Mouse (Mus musculus) lung, embryonic 14.5 days (tissue): ENCODE measurements at regions not wholly inside any gene's neighbourhood (a gene's known extent, or its start where the extent isn't known, plus 50 kb on each side); places are given as distances from the start of the nearest gene placed in this dataset.

Experiments used
- ATAC-seq: fragments of 200-750 bp; cut with Nextera tagmentation; 2 replicates; pipeline ENCODE4 v1.8.0; 2017; ENCODE audit warnings: mild to moderate bottlenecking, moderate TSS enrichment, moderate library complexity; ENCODE audit not compliant: insufficient read depth
- DNase-seq: peaks from one replicate; pipeline ENCODE4 v3.0.0-alpha.2; 2015
- H3K27ac ChIP-seq: fragments of 300-500 bp; sonication (generic); 2 replicates; pipeline ENCODE4 v1.5.1; 2014; ENCODE audit warnings: low read depth, mild to moderate bottlenecking, moderate library complexity
- H3K27me3 ChIP-seq: fragments of 300-500 bp; sonication (generic); 2 replicates; pipeline ENCODE4 v1.6.1; 2014; ENCODE audit warnings: low read length, control low read depth; ENCODE audit not compliant: insufficient read depth
- H3K36me3 ChIP-seq: fragments of 300-500 bp; sonication (generic); 2 replicates; pipeline ENCODE4 v1.6.1; 2014; ENCODE audit warnings: control low read depth; ENCODE audit not compliant: insufficient read depth
- H3K4me1 ChIP-seq: fragments of 300-500 bp; sonication (generic); 2 replicates; pipeline ENCODE4 v1.6.1; 2014; ENCODE audit warnings: antibody characterized with exemption, control low read depth; ENCODE audit not compliant: insufficient read depth
- H3K4me2 ChIP-seq: fragments of 300-500 bp; sonication (generic); 2 replicates; pipeline ENCODE4 v1.6.1; 2014; ENCODE audit warnings: mild to moderate bottlenecking
- H3K4me3 ChIP-seq: fragments of 300-500 bp; sonication (generic); 2 replicates; pipeline ENCODE4 v1.5.1; 2014; ENCODE audit warnings: low read depth, low read length
- H3K9ac ChIP-seq: fragments of 300-500 bp; sonication (generic); 2 replicates; pipeline ENCODE4 v1.6.1; 2014
- H3K9me3 ChIP-seq: fragments of 300-500 bp; sonication (generic); 2 replicates; pipeline ENCODE4 v1.6.1; 2016; ENCODE audit warnings: low read depth, low read length, control low read depth
- CTCF ChIP-seq: IDR thresholded peaks from 2 replicates; pipeline ENCODE4 v1.5.1; 2016; ENCODE audit warnings: antibody characterized with exemption, low read depth
- WGBS: fragments of 180-500 bp; shearing (Covaris S2); extraction: QIAGEN DNeasy Blood & Tissue Kit; methylation state at CpG from one replicate; pipeline ENCODE4 v1.1.7; 2014; 5-methylcytosine and 5-hydroxymethylcytosine counted together

- H3K9me3 ChIP-seq: no peaks in the 10 kb centered on the region
- H3K4me1 ChIP-seq: no peaks in the 10 kb centered on the region
- H3K27ac ChIP-seq: no peak overlapping the region
- no peaks in the 10 kb centered on the region for H3K27me3 ChIP-seq
- no peak overlapping the region for H3K4me2 ChIP-seq
- ATAC-seq: no peak
- 83% methylated on average over 14 of the region's 14 CpGs for WGBS
- no peaks in the 10 kb centered on the region for H3K36me3 ChIP-seq
- DNase-seq: no peak
- H3K9ac ChIP-seq: no peak overlapping the region
- no peak overlapping the region for H3K4me3 ChIP-seq
- no peak for TF ChIP-seq CTCF
Measured at GRCm38 (mm10) chr10:8624229-8624911, 105.7 kb upstream of the Ust start.

- no peak overlapping the region for H3K27ac ChIP-seq
- H3K4me3 ChIP-seq: no peak overlapping the region
- DNase-seq: no peak
- no peaks in the 10 kb centered on the region for H3K36me3 ChIP-seq
- 56% methylated on average over 1 of the region's 1 CpGs for WGBS
- no peaks in the 10 kb centered on the region for H3K4me1 ChIP-seq
- no peak overlapping the region for H3K9ac ChIP-seq
- H3K9me3 ChIP-seq: no peaks in the 10 kb centered on the region
- no peak for TF ChIP-seq CTCF
- no peak for ATAC-seq
- no peak overlapping the region for H3K4me2 ChIP-seq
- H3K27me3 ChIP-seq: no peaks in the 10 kb centered on the region
Measured at GRCm38 (mm10) chr10:8618676-8619075, 100.1 kb upstream of the Ust start.

GRCm38 (mm10) chr10:8615452-8616025 is 96.9 kb upstream of the Ust start:
- Histone ChIP-seq H3K36me3 (no peaks in the 10 kb centered on the region), H3K4me2 (no peak overlapping the region), H3K27me3 (no peaks in the 10 kb centered on the region), H3K4me3 (no peak overlapping the region), H3K9me3 (no peaks in the 10 kb centered on the region), H3K27ac (no peak overlapping the region), H3K4me1 (no peaks in the 10 kb centered on the region), H3K9ac (no peak overlapping the region)
- ATAC-seq (no peak), DNase-seq (no peak)
- 69% methylated on average over 4 of the region's 4 CpGs for WGBS
- no peak for TF ChIP-seq CTCF

- Histone ChIP-seq H3K27ac (no peak overlapping the region), H3K9ac (no peak overlapping the region), H3K4me3 (no peak overlapping the region), H3K4me2 (no peak overlapping the region), H3K4me1 (no peaks in the 10 kb centered on the region), H3K9me3 (no peaks in the 10 kb centered on the region), H3K36me3 (no peaks in the 10 kb centered on the region), H3K27me3 (no peaks in the 10 kb centered on the region)
- no peak for TF ChIP-seq CTCF
- no peak for ATAC-seq
- WGBS: 79% methylated on average over 5 of the region's 5 CpGs
- DNase-seq: no peak
Measured at GRCm38 (mm10) chr10:8589871-8590533, 71.4 kb upstream of the Ust start.

- WGBS: 83% methylated on average over 1 of the region's 1 CpGs
- H3K36me3 ChIP-seq: no peaks in the 10 kb centered on the region
- H3K4me2 ChIP-seq: no peak overlapping the region
- no peaks in the 10 kb centered on the region for H3K4me1 ChIP-seq
- ATAC-seq (no peak), DNase-seq (peak; percentile 37)
- H3K9me3 ChIP-seq: no peaks in the 10 kb centered on the region
- no peak overlapping the region for H3K27ac ChIP-seq
- no peaks in the 10 kb centered on the region for H3K27me3 ChIP-seq
- TF ChIP-seq CTCF: no peak
- H3K4me3 ChIP-seq: no peak overlapping the region
- no peak overlapping the region for H3K9ac ChIP-seq
Measured at GRCm38 (mm10) chr10:8589106-8589505, 70.5 kb upstream of the Ust start.

GRCm38 (mm10) chr10:8584389-8584908 is 65.8 kb upstream of the Ust start:
- no peaks in the 10 kb centered on the region for H3K9me3 ChIP-seq
- ATAC-seq (no peak), DNase-seq (no peak)
- H3K4me2 ChIP-seq: no peak overlapping the region
- no peaks in the 10 kb centered on the region for H3K36me3 ChIP-seq
- H3K9ac ChIP-seq: no peak overlapping the region
- TF ChIP-seq CTCF: no peak
- WGBS: 79% methylated on average over 3 of the region's 3 CpGs
- no peaks in the 10 kb centered on the region for H3K4me1 ChIP-seq
- no peak overlapping the region for H3K27ac ChIP-seq
- H3K27me3 ChIP-seq: no peaks in the 10 kb centered on the region
- H3K4me3 ChIP-seq: no peak overlapping the region
